Mouse (Mus musculus) layer of hippocampus, adult 11-12 months (tissue): Measurements from ENCODE around the gene Abtb2.
A peak's percentile ranks its signal among the peaks of the same experiment; 100 is the strongest.

Source experiments
- DNase-seq: peaks from one replicate; pipeline ENCODE4 v3.0.0; 2022; ENCODE audit warnings: low spot score

Abtb2 gene

DNA sequence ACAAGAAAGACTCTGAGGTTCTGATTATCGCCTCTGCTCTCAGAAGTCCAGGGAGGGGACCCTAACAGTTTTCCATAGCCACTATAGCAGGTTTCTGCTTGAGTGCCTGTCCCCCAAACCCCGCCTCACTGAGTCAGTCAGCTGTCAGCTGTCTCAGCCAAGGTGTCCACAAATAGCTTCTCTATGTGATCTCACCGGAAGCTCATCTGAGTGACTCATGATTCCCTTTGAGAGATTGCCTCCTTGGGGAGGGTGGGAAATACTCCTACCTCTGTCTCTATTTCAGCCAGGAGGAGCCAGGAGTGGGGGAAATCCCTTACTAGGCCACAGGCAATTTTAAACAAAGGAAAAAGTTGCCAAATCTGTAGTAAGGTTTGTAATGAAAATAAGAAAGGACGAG is 96.0 kb downstream of the Abtb2 start:
- DNase-seq: peak; percentile 41

DNA sequence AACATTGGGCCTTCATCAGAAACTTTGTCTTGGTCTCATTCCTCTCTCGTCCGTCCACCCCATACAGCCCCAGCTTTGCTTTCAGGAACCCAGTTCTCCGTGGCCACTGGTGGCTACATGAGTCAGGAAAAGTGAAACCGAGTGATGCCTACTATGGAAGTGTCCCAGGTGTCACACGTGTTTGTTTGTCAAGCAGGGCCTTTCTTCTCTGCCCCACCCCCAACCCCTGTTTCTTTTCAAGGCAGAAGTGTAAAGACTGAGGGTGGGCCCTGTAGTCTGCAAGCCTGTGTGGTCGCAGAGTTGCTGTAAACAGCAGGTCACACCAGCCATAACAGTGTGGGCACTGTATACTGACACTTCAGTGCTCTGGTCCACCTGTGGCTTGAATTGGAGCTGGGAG is 98.2 kb downstream of the Abtb2 start:
- no peak for DNase-seq

DNA sequence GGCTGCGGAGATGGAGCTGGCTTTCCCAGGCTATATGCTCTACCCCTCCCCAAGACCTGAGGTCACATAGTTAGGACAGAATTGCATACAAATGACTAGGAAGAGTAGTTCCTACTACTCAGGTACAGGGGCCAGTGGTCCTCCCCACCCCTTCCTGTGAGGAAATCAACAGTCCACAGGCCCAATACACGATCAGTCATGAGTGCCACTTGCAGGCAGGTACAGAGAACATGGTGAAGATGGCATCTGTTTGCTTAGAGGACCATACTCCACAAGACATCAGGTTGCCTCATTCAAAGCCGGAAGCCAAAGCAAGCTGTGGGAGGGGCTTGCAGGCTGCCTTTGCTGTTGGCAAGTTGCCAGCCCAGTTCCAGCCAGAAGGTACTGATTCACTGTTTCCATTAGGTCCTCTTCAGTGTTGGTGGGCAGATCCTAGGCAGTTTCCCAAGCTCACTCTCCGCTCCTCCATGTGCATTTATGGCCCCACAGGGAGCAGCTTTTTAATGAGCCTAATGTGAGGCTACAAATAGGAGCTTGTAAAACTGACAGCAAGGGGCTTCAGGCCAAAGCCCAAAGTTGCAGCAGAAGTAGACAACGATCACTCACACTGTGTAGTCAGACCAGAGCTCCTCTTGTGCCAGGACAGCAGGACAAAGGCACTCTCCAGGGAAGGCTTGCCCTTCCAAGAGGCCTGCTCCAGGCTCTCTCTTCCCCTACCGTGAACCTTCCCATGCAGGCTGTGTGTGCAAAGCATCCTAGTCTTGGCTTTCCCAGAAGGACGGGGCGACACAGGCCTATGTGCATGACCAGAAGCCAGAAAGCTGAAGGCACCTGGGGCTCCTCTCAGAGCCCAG is 102.1 kb downstream of the Abtb2 start:
- DNase-seq: peak; percentile 66

DNA sequence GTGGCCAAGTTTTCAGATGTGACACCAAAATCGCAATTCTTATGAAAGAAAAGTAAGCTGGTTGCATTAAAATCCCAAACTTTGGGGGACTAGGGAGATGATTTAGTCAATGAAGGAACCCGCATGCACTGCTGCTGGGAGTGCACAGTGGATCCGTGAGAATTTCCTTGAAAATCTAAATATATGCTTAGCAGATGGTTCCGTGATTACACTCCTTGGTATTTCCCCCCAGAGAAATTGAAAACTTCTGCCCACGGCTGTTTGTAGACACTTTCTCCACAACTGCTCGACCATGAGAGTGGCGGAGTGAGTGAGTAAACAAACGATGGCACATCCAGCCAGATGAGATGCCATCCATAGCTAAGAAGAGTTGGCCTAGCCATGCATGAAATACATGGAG is 102.8 kb downstream of the Abtb2 start:
- no peak for DNase-seq

DNA sequence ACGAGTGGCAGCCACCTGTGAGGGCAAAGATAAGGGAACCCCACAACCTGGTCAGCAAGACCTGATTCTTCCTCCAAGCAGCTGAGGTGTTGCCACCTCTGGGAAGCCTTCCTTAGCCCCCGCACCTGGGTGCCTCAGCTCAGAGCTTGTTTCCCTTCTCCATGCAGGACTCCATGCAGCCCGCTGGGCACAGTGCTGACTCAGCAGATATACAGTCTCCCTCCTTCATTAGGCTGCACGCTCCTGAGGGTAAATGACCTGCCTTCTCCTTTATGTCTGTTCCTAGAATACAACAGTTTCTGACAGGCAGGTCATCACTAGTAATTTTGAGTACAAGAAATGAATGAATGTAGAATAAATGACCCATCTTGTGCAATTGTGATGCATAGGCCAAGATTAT is 103.5 kb downstream of the Abtb2 start:
- DNase-seq: no peak

DNA sequence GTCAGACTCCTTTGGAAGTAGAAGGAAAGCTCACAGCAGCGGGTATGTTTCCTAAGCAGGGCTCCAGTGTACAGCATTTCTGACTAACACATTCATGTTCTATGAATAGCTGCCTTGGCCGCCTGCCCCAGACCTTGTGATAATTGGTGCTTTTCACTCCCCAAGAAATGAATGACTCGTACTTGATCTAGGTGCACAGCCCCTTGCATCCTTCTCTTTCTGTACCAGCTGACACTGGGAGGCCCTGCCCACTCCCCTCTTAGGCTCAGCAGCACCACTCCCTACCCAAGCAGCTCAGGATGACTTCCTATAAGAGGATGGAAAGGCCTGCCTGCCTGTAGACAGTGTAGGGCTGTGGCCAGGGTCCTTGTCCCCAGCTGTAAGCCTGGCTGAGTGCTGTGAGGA is 104.2 kb downstream of the Abtb2 start:
- peak; percentile 78 for DNase-seq

DNA sequence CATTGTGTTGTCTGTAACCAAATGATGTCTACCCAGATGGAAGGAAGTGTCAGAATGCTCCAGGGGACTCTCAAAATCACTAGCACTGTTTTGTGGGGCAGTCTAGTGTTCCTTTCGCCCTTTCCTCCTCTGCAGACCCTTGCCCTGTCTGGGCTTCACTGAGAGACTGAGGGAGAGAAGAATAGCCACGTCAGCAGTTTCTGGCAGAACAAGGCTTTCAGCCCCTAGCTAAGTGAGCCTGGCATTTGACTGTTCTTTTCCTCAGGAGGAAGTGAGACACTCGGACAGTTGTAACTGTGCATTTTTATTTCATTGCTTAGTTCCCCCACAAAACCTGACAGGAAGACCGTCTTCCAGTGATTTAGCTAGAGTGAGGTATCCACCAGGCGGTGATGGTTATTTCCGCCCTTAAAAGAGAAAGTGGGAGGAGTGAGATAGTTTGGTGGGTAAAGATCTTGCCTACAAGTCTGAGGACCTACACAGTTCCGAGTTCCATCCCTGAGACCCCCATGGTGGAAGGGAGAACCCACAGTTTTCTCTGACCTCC is 106.5 kb downstream of the Abtb2 start:
- DNase-seq: no peak

DNA sequence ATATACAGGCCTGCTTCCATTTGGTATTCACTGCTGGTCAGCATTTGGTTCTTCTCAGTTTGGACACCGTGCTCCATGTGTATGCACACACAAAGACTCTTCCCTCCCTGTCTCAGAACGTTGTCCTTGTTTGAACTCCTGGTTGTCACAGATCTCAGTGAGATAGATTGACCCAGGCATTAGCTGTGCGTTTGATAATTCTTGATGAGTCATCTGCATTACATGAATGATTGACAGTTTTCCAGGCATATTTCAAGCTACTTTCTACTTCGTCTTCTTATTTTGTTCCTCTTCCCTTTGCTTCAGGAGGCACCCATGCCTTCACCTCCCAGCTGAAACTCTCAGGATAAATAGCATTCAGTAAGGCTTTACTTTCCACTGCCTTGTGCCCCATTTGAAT is 107.5 kb downstream of the Abtb2 start:
- no peak for DNase-seq

DNA sequence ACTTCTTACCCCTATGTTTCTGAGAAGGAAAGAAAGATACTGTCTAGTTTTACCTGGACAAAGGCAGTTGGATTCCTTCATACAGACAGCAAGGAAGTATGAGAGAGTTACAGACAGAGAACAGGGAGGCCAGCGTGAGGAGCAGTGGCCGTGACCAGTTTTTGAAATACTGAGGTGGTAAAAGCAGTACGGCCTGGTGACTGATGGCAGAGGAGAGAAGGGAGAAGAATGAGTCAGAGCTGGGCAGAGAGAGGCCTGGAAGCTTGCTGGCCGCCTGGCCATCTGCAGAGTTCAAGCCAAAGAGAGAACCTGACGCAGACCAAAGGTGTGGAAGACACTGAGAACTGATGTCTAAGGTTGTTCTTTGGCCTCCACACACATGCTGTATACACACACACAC is 109.3 kb downstream of the Abtb2 start:
- no peak for DNase-seq

DNA sequence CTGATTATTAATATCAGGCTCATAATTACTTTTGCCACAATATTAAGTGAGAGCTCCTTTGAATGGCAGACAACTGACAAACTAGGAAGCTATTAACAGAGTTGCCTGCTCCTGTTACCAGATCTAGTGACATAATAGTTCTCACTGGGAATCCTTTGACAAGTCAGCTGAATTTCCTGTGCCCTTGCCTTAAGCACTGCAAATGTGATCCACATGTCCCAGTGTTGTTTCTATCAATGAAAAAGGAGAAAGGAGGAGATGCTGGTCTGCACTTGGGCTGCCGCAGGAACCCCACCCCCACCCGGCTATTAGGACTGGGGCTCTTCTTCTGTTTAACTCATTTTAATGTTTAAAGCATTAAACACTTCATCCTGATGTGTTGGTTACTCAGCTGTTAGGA is 110.7 kb downstream of the Abtb2 start:
- no peak for DNase-seq

DNA sequence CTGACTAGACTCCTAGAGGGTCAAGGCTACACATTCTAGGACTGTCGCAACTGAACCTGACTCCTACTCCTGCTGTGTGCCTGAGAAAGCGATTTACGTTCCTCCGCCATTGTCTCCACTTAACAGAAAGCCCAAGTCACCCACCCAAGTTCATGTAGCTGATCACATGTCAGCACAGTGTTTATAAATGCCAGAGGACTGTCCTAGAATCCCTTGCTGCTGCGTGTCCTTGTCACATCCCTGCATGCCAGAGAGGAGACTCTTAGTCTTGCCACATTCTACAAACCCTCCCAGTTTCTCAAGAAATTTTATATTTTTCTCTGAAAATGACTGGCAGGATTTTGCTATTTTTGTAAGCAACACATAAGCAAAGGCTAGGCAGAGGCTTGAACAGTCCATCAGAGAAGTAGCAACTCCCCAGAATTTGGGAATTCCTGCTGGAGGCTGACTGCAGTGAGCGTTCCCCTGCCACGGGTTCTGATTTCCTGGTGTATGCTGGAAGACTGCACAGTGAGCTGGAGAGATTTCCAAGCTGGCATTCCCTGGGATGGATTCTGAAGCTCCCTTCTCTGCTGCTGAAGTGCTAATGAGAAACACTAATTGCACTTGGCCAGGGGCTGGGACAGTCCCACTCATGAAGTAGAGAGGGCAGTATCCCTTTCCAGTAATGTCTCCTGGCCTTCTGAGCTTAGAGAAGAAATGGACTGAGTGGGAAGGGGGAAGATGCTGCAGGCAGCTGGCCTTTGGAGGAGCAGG is 111.7 kb downstream of the Abtb2 start:
- DNase-seq: no peak

DNA sequence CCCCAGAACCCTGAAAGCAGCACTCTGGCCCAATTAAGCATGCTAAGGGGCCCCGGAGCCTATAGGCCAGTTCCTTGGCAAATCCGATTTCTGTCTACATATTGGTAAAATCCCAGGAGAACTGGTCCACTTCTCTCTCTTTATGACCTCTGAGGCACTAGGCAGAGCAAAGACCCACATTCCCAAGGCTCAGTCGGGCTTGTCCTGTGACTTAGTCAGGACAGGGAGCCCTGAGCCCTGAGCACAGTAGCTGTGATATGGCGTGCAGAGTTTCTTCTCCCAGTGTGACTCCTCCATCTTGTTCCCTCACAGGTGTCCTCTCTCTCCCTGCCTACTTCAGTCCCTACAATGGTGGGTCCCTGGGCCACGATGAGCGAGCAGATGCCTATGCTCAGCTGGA is 112.3 kb downstream of the Abtb2 start:
- no peak for DNase-seq

DNA sequence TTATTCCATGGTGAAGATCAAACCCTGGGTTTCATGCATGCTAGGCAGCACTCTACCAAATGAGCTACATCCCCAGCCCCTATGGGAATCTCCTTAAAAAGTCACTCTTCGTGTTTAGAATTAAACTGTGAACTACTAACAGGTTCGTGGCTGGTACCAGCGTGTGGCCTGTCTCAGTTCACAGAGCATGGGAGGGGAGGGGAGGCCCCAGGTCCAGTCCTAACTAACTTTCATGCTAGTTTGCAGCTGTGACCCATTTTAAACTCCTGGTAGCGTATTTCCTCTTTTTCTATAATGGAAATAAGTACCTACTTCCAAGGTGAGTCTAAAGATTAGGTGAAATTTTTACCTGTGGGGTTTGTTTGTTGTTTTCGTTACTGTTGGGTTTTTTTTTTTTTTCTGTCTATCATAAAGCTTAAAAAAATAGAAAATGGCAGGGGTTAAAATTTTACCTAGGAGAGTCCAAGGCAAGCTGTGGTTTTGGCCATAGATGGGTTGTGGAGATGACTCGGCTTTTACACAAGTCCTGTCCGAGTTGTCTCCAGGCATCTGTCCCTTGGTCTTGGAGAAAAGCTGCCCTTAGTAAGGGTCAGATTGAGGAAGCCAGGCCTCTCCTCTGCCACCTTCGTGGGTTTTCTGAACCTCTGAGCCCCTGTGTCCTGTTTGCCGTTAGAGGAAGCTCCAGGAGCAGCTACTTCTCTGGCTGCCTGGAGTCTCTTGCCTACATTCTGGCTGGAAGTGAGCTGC is 114.4 kb downstream of the Abtb2 start:
- no peak for DNase-seq

DNA sequence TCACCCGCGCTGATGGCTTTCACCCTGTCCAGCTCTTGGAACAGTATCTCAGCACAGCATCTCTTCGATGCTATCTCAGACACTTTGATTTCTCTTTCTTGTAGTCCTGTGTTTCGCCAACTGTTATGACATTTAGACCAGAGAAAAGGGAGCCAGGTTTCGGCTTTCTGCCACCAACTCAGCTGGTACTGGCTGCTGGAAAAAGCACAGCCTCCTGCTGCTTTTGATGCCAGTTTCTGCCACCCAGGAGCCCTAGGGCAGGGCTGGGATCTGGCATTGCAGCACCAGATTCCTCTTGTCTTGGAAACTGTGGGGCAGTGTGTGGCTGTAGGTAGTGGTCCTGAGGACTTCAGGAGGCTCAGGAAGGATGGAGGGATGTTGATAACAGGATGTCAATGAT is 115.0 kb downstream of the Abtb2 start:
- DNase-seq: no peak

DNA sequence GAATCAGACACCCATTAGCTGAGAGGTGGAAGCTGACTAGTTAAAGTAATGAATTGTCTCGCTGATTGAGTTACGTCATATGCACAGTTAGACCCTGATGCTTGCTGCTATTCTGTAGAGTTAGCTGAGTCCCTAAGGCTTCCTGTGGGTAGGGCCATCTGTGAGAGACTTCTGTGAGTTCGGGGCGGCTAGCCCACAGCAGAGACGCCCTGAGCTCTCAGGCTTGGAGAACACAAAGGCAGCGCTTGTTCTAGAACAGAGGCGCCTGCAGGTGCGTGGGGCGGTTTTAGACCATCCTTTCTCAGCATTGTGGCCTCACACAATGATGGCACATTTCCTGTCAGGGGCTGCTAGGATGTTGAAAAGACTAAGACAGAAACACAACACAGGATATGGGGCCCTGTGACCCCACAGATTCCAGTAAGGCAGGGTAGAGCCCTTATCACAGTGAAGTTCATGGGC is 116.2 kb downstream of the Abtb2 start:
- peak; percentile 26 for DNase-seq

DNA sequence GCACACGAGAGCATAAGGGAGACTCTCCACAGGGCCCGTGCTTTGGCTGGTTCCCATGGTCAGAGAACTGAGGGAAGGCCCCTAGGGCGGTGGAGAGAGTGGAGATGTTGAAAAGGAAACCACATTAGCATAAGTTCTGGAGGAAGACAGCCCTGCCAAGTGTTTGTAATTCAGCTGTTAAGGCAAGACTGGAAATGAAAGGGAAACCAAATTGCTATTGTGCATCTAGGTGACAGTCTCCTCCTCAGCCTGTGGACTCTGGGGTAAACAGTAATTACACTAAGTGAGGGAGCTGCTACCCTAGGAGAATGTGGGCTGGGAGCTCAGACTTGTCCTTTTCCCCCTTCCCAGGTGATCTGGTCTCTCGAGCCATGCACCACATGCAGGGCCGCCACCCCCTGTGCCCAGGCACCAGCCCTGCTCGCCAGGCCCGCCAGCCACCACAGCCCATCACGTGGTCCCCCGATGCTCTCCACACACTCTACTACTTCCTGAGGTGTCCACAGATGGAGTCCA is 116.9 kb downstream of the Abtb2 start:
- DNase-seq: peak; percentile 19

DNA sequence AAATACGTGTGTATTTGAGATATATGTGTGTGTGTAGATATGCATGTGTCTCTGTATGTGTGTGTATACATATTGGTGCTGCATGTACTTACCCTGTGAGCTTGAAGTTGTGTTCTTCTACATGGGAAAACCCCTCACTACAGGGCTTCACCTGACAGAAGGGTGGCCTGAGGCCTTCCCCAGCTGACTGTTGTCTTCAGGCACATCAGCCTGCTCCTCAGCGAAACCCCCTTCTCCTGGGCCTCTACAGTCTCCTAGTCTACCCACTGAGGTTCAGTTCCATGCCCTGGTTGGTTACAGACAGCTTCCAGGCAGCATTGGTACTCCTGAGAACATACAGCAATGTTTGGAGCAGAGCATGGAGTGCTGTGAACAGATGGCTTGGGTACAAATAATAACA is 118.3 kb downstream of the Abtb2 start:
- no peak for DNase-seq

DNA sequence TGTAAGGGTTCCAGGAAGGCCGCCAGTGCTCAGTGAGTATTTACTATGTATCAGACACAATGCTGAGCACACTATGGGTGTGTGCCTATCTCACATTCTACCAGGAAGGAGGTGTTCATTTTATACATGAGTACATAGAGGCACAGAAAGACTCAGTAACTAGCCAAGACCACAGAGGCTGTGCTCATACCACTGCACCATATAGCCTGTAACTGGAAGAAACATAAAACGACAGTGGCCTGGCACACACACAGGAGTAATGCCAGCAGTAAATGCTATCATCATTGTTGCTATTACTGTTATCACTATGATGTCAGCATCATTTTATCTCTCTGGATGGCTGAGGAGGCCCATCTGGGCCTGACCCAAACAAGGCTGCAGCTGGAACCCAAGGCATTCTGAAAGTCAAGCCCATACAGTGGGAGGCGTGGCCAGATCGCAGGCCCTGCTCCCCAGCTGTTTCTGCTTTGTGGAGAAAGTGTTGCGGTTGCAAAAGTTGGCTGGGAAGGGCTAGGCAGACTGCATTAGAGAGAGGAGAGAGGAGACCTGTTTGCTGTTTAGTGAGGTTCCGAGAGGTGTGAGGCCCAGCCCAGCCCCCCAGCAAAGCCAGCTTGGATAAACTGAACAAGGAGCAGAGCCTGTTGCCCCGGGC is 118.9 kb downstream of the Abtb2 start:
- no peak for DNase-seq

DNA sequence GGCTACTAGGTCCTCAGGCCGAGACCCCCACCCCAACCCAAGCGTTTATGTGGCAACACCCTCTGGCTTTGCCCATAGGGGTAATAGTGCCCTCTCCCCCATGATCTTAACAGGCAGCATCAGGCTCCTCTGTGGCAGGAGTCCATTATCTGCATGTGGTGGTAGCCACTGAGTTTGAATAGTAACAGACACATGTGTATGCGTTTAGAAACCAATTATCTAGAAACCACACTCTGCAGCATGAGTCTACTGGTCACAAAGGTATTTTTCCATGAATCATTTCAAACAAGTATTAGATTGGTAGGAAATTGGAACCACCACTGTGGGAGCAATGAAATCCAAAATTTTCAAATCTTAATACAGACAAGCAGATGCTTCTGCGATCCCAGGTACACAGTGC is 119.5 kb downstream of the Abtb2 start:
- DNase-seq: no peak

DNA sequence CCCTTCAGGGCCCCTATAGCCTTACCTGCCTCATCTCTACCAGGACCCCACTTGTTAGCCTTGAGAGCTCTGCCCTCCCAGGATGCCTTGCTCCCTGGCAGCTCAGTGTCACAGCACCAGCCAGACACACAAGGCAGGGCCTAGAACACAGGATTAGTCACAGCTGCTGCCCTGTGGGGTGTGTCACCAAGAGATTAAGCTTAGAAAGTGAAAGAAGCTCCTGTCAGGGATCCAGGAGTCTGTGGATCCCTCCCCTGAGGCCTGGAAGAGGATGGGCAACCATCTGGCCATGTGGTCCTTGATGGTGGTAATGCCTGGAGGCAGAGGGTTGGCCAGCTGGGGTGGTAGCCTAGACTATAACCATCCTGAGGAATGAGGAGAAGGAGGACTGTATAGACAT is 121.0 kb downstream of the Abtb2 start:
- DNase-seq: no peak

DNA sequence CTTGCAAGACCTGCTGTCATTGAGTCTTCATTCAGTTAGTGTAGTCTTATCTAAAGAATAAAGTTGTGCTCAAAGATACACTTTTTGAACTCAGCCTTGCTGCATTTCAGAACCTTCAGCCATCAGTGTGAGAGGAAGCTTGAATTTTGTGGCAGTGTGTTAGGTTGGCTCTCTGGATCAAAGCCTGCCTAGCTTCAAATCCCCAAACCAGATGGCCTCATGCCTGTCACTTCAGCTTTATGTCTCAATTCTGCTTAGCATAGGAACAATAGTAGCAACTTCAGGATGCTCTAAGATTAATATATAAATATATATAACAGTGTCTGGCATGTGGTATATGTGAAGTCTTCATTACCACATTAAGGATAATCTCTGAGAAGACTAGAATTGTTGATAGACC is 121.8 kb downstream of the Abtb2 start:
- no peak for DNase-seq

DNA sequence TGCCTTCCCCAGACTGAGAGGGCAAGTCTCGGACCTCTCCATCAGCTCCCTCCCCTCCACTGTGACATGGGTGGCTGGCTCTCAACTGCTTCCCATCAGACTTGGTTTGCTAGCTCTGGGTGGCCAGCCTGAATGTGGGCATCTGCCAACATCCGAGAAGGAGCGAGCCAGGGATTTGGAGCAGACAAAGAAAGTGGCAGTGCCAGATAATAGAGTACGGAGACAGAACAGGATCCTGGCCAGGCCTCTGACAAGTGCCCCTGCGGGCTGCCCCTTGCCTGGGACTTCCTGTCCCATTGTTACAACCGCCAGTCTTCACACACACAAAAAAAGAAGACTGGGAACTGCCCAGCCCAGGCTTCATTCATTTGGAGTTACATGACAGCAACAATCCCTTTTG is 124.3 kb downstream of the Abtb2 start:
- DNase-seq: peak; percentile 20
